Mouse (Mus musculus) forebrain, embryonic 10.5 days (tissue): ENCODE measurements around the gene Fgf10. TPM values are rescaled to one million over a fixed set of nuclear protein-coding genes. Genes with fewer than 3 reads are reported as not detected.

Experiments
- DNase-seq: peaks from one replicate; pipeline ENCODE4 v3.0.0-alpha.2; 2017; ENCODE audit warnings: low spot score; ENCODE audit errors: extremely low spot score
- H3K27ac ChIP-seq: fragments of 300-500 bp; sonication (generic); 2 replicates; pipeline ENCODE4 v1.5.1; 2016; ENCODE audit warnings: mild to moderate bottlenecking
- H3K27me3 ChIP-seq: fragments of 300-500 bp; sonication (generic); 2 replicates; pipeline ENCODE4 v1.6.1; 2016; ENCODE audit warnings: mild to moderate bottlenecking; ENCODE audit not compliant: poor library complexity, severe bottlenecking
- H3K36me3 ChIP-seq: fragments of 300-500 bp; sonication (generic); replicated peaks from 2 replicates; pipeline ENCODE4 v1.6.1; 2016; ENCODE audit warnings: mild to moderate bottlenecking, moderate library complexity
- H3K4me1 ChIP-seq: fragments of 300-500 bp; sonication (generic); 2 replicates; pipeline ENCODE4 v1.6.1; 2016
- H3K4me3 ChIP-seq: fragments of 300-500 bp; sonication (generic); 2 replicates; pipeline ENCODE4 v1.5.1; 2016; ENCODE audit warnings: mild to moderate bottlenecking, moderate library complexity
- H3K9me3 ChIP-seq: fragments of 300-500 bp; sonication (generic); 2 replicates; pipeline ENCODE4 v1.6.1; 2016; ENCODE audit warnings: mild to moderate bottlenecking, moderate library complexity
- WGBS: fragments of 180-500 bp; shearing (Covaris S2); methylation state at CpG from one replicate; pipeline ENCODE4 v1.1.7; 2016; 5-methylcytosine and 5-hydroxymethylcytosine counted together
- polyA plus RNA-seq: library from polyadenylated mRNA; unstranded; fragments of >200 nt; fragmentation: Nextera tagmentation; extraction: Ambion mirVana; gene quantifications from 2 replicates; pipeline ENCODE4 v1.2.1, GENCODE M21; 2016

Fgf10 gene
- polyA plus RNA-seq, 1 experiment from 2014 or later: 1.0 TPM

GRCm38 (mm10) chr13:118739854-118740411 lies 70.3 kb downstream of the Fgf10 start:
- H3K27ac ChIP-seq: no peak overlapping the region
- no peaks in the 10 kb centered on the region for H3K27me3 ChIP-seq
- no peaks in the 10 kb centered on the region for H3K36me3 ChIP-seq
- no peaks in the 10 kb centered on the region for H3K9me3 ChIP-seq
- DNase-seq: no peak
- H3K4me3 ChIP-seq: no peak overlapping the region
- H3K4me1 ChIP-seq: no peaks in the 10 kb centered on the region
- 88% methylated on average over 2 of the region's 2 CpGs for WGBS

DNA sequence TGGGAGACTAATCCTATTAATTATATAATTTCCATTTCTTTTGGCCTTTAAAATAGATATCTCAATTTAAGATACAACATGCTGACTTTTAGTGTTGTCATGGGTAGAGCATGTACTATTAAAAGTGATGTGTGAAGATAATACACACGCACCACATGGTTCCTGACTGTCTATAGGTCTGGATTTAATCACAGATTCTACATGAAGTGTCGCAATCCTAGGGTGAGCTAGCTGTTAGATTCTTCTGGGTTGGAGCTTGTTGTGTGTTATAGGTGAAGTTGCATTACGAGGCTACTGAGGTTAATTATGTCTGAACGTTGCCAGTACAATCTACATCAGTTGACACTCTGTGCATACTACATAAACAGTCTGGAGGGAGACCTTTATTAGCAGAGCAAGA lies 73.2 kb downstream of the Fgf10 start:
- DNase-seq: no peak
- H3K9me3 ChIP-seq: no peaks in the 10 kb centered on the region
- H3K4me1 ChIP-seq: peaks cover 7% of the 10 kb centered on the region; the same call in 1 of the 2 replicates
- no peaks in the 10 kb centered on the region for H3K27me3 ChIP-seq
- H3K36me3 ChIP-seq: no peaks in the 10 kb centered on the region
- no peak overlapping the region for H3K4me3 ChIP-seq
- 90% methylated on average over 4 of the region's 4 CpGs for WGBS
- H3K27ac ChIP-seq: no peak overlapping the region

DNA sequence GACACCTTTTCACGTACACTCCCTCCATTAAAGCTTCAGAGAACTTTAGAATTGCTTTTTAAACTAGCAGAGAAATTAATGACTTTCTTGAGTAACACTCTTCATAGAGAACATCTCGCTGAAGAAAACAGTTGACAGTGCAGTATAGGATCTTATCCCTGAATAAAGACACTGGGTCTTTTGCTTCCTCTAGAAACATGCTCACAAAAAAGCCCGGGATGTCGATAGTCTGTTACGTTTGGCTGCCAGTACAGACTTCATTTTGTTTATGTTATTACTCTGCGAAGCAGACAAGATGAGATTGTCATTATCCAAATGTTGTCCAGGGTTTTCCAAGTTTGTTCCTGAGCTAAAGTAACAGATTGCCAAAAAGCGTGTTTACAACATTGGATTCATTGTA lies 75.2 kb downstream of the Fgf10 start:
- Histone ChIP-seq H3K9me3 (no peaks in the 10 kb centered on the region), H3K4me3 (no peak overlapping the region), H3K27ac (no peak overlapping the region), H3K36me3 (no peaks in the 10 kb centered on the region), H3K4me1 (peaks cover 7% of the 10 kb centered on the region; the same call in 1 of the 2 replicates), H3K27me3 (no peaks in the 10 kb centered on the region)
- DNase-seq: no peak
- WGBS: 89% methylated on average over 7 of the region's 7 CpGs

GRCm38 (mm10) chr13:118746427-118746826 lies 76.8 kb downstream of the Fgf10 start:
- Histone ChIP-seq H3K27me3 (no peaks in the 10 kb centered on the region), H3K4me1 (peaks cover 7% of the 10 kb centered on the region; the same call in 1 of the 2 replicates), H3K36me3 (no peaks in the 10 kb centered on the region), H3K27ac (no peak overlapping the region), H3K4me3 (no peak overlapping the region), H3K9me3 (no peaks in the 10 kb centered on the region)
- 74% methylated on average over 4 of the region's 4 CpGs for WGBS
- DNase-seq: no peak

DNA sequence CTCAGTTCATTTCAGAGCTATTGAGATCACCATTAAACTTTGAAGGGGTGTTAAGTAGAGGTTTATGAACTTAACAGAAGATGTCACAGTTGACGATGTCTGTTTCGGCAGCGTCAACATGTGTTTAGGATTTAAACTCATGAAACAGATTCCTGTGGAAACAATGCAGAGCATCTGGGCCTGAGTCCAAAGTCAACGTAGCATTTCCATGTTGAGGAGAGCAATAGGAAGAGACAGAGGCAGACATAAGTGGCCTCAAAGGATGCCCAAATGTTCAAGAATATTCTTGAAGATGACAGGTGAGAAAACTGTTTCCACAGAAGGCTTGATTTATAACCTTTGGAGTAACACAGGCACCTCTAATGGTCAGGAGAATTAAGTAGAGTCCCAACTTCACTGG lies 84.4 kb downstream of the Fgf10 start:
- Histone ChIP-seq H3K27ac (no peak overlapping the region), H3K4me3 (no peak overlapping the region), H3K9me3 (no peaks in the 10 kb centered on the region), H3K4me1 (peaks cover 3% of the 10 kb centered on the region; the same call in 1 of the 2 replicates), H3K36me3 (no peaks in the 10 kb centered on the region), H3K27me3 (no peaks in the 10 kb centered on the region)
- DNase-seq: no peak
- 93% methylated on average over 4 of the region's 4 CpGs for WGBS

- DNase-seq: no peak
- H3K36me3 ChIP-seq: no peaks in the 10 kb centered on the region
- no peaks in the 10 kb centered on the region for H3K9me3 ChIP-seq
- no peaks in the 10 kb centered on the region for H3K27me3 ChIP-seq
- H3K4me3 ChIP-seq: no peak overlapping the region
- WGBS: 12% methylated on average over 2 of the region's 2 CpGs
- H3K27ac ChIP-seq: no peak overlapping the region
- peaks cover 4% of the 10 kb centered on the region; the same call in 1 of the 2 replicates for H3K4me1 ChIP-seq
These were observed 89.4 kb downstream of the Fgf10 start for GRCm38 (mm10) chr13:118759021-118759420.

DNA sequence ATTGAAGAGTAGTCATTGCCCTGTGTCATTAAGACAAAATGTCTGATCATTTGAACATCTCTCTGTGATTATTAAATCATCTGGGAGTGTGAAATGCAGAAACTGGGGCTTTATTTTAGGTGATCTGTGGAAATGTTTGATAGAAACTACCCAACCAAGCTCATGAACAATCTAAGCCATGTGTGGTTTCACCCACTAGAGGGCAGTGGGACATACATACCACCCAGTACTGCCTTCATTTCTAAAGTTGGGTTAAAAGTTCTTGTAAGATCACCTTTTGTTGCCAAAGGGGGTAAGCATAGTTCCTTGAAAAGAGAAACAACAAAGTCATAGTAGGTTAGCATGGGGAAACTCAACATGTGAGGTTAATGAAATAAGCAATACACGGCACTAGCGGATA lies 93.4 kb downstream of the Fgf10 start:
- DNase-seq: no peak
- no peak overlapping the region for H3K4me3 ChIP-seq
- no peaks in the 10 kb centered on the region for H3K9me3 ChIP-seq
- H3K27ac ChIP-seq: no peak overlapping the region
- H3K27me3 ChIP-seq: no peaks in the 10 kb centered on the region
- H3K4me1 ChIP-seq: peaks cover 4% of the 10 kb centered on the region; the same call in 1 of the 2 replicates
- WGBS: 98% methylated on average over 2 of the region's 2 CpGs
- no peaks in the 10 kb centered on the region for H3K36me3 ChIP-seq

- no peaks in the 10 kb centered on the region for H3K27me3 ChIP-seq
These were observed 102.6 kb downstream of the Fgf10 start for GRCm38 (mm10) chr13:118772188-118772587.

DNA sequence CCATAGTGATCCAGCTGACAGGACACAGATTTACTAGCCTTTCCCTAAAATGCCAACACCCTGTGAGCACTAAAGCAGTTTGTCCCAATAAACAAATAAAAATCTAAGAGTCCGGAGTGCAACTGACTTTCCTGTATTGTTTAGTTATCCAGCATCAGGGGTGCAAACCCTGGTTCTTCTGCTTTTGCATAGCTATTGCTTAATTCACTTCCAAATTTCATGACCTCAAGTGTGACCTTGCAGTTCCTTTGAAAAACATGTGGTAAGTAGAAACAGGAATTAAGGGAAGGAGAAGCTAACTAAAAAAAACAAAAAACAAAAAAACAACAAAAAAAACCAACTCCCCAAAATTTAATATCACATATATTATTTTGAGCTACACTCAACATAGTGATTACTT lies 105.6 kb downstream of the Fgf10 start:
- WGBS: 62% methylated on average over 1 of the region's 1 CpGs
- H3K27me3 ChIP-seq: no peaks in the 10 kb centered on the region
- no peaks in the 10 kb centered on the region for H3K36me3 ChIP-seq
- H3K9me3 ChIP-seq: no peaks in the 10 kb centered on the region
- no peak for DNase-seq
- H3K4me3 ChIP-seq: no peak overlapping the region
- H3K4me1 ChIP-seq: no peaks in the 10 kb centered on the region
- no peak overlapping the region for H3K27ac ChIP-seq

More at GRCm38 (mm10) chr13:118772188-118772587, 102.6 kb downstream of the Fgf10 start:
- no peak for DNase-seq
- no peaks in the 10 kb centered on the region for H3K9me3 ChIP-seq
- H3K4me3 ChIP-seq: no peak overlapping the region
- no peaks in the 10 kb centered on the region for H3K4me1 ChIP-seq
- no peak overlapping the region for H3K27ac ChIP-seq
- H3K36me3 ChIP-seq: no peaks in the 10 kb centered on the region

- no peak for DNase-seq
- H3K9me3 ChIP-seq: no peaks in the 10 kb centered on the region
- no peak overlapping the region for H3K4me3 ChIP-seq
- 94% methylated on average over 2 of the region's 2 CpGs for WGBS
- H3K27me3 ChIP-seq: no peaks in the 10 kb centered on the region
- H3K4me1 ChIP-seq: no peaks in the 10 kb centered on the region
- H3K36me3 ChIP-seq: no peaks in the 10 kb centered on the region
- no peak overlapping the region for H3K27ac ChIP-seq
These were observed 109.6 kb downstream of the Fgf10 start for GRCm38 (mm10) chr13:118779161-118779560.

DNA sequence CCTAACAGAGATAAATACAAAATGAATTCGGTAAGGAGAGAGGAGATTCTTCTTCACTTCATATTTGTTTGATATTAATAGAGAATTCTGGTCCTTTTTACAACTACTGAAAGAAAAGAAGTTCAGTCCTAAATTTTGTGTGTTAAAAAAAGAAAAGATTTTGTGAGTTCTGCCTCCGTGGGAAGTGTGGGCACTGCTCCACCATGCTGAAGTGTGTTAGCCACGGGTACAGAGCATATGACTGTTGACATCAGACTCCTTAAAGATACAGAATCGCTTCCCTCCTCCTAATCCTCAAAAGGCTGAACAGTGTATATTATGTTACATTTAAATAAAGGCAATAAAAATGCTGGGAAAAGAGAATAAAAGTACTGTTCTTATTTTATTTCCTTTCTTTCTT lies 122.2 kb downstream of the Fgf10 start:
- 70% methylated on average over 4 of the region's 4 CpGs for WGBS
- no peak for DNase-seq
- no peak overlapping the region for H3K4me3 ChIP-seq
- no peaks in the 10 kb centered on the region for H3K9me3 ChIP-seq
- H3K4me1 ChIP-seq: no peaks in the 10 kb centered on the region
- no peak overlapping the region for H3K27ac ChIP-seq
- no peaks in the 10 kb centered on the region for H3K27me3 ChIP-seq
- no peaks in the 10 kb centered on the region for H3K36me3 ChIP-seq

GRCm38 (mm10) chr13:118792198-118792597 lies 122.6 kb downstream of the Fgf10 start:
- H3K4me3 ChIP-seq: no peak overlapping the region
- H3K36me3 ChIP-seq: no peaks in the 10 kb centered on the region
- no peak overlapping the region for H3K27ac ChIP-seq
- H3K9me3 ChIP-seq: no peaks in the 10 kb centered on the region
- no peak for DNase-seq
- no peaks in the 10 kb centered on the region for H3K4me1 ChIP-seq
- H3K27me3 ChIP-seq: no peaks in the 10 kb centered on the region
- 52% methylated on average over 4 of the region's 4 CpGs for WGBS

- Histone ChIP-seq H3K4me3 (no peak overlapping the region), H3K4me1 (no peaks in the 10 kb centered on the region), H3K27ac (no peak overlapping the region), H3K27me3 (no peaks in the 10 kb centered on the region), H3K36me3 (no peaks in the 10 kb centered on the region), H3K9me3 (no peaks in the 10 kb centered on the region)
- no peak for DNase-seq
- 91% methylated on average over 4 of the region's 4 CpGs for WGBS
These were observed 130.6 kb downstream of the Fgf10 start for GRCm38 (mm10) chr13:118800176-118800575.

DNA sequence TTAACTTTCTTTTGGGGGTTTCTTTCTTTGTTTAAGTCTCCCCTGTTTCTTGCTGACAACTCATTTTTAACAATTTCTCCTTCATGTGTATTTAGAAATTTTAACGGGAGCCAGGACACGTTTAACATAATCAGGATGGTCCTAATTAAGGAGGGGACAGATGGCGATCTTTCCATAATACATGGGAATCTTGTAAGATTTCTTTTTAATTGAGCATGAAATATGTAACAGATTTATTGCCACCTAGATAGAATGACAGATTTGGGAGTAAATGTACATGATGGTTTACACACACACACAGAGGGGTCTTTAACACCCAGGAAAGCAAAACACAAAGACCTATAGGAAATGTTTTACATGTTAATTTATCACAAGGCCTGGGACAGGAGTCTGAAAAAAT lies 137.1 kb downstream of the Fgf10 start:
- DNase-seq: no peak
- H3K27me3 ChIP-seq: no peaks in the 10 kb centered on the region
- peaks cover 7% of the 10 kb centered on the region; the same call in 1 of the 2 replicates for H3K4me1 ChIP-seq
- no peaks in the 10 kb centered on the region for H3K36me3 ChIP-seq
- WGBS: 62% methylated on average over 3 of the region's 3 CpGs
- H3K9me3 ChIP-seq: no peaks in the 10 kb centered on the region
- no peak overlapping the region for H3K27ac ChIP-seq
- no peak overlapping the region for H3K4me3 ChIP-seq
